Mouse (Mus musculus) frontal cortex, adult 2 months (tissue): ENCODE measurements around the gene Cntnap2. TPM values are rescaled to one million over a fixed set of nuclear protein-coding genes. Genes with fewer than 3 reads are reported as not detected.

Experiments
- DNase-seq, 2 experiments: peaks; one replicate each; pipeline ENCODE4 v3.0.0; 2022; ENCODE audit warnings: low spot score in 1 of 2; ENCODE audit errors: extremely low spot score in 1 of 2
- polyA plus RNA-seq: library from polyadenylated mRNA; depleted of rRNA; stranded (reverse); fragments of >200 nt; gene quantifications from 2 replicates; pipeline ENCODE4 v1.2.3, GENCODE M21; 2012

Gene Cntnap2
- polyA plus RNA-seq, 1 experiment, result 53.0 TPM

- DNase-seq, result peak in 1 of 2 experiments; percentile 35
Measured at GRCm38 (mm10) chr6:46918701-46919274, 1859.6 kb downstream of the Cntnap2 start.

DNA sequence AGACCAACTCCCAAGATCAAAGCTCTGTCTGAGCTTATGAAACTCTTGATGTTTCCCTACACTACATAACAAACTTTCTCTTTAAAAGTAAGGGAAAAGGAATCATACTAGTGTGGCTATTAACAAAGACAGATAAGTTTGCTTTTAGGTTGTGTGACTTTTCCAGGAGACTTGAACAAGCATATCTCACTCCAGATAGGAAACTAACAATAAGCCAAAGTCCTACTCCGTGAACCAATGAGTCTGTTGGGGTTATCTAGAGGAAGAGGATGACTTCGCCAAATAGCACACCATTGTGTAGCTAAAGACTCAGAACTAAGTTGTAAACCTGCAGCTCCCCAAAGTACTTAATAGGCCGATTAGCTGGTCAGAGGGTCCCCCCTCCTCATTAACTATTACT lies 1860.8 kb downstream of the Cntnap2 start:
- no peak for DNase-seq

- DNase-seq, result no peak
Measured at GRCm38 (mm10) chr6:46924709-46925108, 1865.6 kb downstream of the Cntnap2 start.

GRCm38 (mm10) chr6:46945703-46946102 lies 1886.5 kb downstream of the Cntnap2 start:
- no peak for DNase-seq

DNA sequence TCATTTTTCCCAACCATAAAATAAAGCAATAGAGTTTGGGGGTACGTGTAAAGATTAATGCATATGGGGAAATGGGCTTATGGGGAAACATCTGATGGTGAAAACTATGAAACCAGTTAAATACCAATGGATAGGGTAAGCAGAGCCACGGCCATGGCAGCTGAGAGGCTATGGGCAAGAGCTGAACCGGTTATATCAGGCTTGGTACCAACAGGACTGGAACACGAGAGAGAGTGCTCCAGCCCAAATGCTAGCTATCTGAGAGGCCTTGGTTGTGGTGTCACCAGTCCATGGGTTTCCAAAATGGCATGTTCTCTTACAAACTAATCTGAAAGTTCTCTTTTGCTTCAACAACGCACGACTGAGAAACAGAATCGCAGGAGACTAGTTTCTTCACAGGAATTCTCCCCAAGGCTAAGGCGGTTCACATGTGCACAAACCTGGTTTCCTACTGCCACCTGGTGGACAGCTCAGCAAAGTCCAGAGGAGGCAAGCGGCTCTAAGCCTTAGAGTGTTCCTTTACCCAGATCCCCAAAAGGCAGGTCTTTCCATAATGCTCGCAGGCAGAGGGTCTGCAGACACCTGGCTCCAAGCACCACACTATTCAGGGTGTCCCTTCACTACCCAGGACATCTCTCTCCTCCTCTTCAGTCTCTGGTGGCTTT lies 1902.0 kb downstream of the Cntnap2 start:
- peak; percentile 41 to 89 for DNase-seq

DNA sequence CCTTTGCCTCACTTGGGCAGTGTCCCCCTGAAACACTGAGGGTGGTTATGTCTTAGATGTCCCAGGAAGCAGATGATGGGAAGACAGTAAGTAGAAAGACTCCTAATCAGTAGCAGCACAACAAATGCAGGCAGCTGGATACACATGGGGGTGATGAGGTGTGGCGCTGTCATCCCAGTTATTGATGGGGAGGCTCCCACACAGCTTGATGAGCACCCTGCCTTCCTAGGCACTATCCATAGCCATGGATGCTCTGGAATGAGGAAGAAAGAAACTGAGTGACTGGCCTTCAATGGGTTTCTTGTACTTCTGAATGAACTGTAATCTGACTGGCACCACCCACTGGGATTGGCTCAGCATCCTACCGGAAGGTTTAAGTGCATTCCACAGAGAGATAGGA lies 1904.1 kb downstream of the Cntnap2 start:
- DNase-seq, result no peak

- no peak for DNase-seq
Measured at GRCm38 (mm10) chr6:46963693-46964092, 1904.5 kb downstream of the Cntnap2 start.

- DNase-seq, result peak in 1 of 2 experiments; percentile 11
Measured at GRCm38 (mm10) chr6:46972640-46973039, 1913.5 kb downstream of the Cntnap2 start.

DNA sequence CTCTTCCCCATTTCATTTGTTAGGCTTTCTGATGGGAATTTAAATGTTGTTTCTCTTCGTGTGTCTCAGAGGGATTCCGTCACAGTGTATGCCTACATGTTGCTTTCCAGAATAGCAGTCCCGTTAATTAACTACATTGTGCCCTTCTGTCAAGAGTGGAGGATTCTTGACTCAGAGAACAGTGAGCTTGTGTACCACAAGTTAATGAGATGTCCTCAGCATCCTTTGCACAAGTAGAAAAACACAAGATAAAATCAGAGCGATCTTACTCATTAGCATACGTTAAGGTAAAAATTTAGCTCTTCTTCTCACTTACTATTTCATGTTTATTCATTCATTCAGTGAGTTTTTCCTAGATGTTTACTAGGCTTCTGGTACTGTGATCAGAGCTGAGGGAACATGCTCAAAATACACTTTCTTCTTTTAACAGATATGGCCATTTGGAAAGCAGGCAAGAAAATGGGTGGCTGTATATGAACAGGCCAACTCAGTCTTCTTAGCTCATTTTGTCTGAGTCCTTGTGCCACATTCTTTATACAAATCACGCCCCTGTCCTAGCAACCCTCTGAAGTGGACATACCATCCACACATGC lies 1936.9 kb downstream of the Cntnap2 start:
- no peak for DNase-seq

DNA sequence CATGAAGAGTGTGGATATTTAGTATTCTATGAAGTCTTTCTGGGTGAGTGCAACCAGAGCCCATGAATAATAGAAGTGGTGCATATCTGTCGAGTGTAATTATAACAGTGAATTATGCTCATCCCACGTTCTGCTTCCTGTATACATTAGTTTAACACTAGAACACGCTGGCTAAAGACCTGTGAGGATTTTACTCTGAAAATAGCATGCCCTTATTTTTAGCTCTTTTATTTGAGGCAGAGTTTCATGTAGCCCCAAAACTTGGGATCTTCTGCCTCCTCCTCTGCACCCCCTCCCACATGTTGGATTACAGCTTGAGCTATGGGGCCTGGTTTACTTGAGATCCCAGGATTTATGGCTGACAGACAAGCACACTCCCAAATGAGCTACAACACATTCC lies 1945.3 kb downstream of the Cntnap2 start:
- DNase-seq, result peak; percentile 43 to 51

DNA sequence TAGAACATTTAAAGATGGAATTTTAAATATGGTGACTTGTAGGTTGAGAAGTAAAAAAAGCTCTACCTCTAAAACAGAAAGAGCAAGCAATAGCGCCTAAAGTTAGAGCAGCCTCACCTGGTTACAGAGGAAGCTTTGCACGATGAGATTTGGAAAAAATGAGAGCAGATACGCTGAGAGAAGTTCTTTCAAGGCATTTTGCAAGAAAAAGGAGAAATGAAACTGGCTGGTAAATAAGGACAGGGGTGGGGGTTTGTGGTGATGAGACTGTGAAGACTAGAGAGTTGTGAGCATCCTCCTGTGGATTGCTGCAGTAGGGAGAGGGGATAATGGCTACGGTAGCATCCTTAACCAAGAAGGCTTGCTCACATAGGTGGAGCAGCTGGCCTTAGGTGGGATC lies 1953.8 kb downstream of the Cntnap2 start:
- DNase-seq, result no peak

- DNase-seq, result peak; percentile 79 to 95
Measured at GRCm38 (mm10) chr6:47013535-47013934, 1954.4 kb downstream of the Cntnap2 start.

DNA sequence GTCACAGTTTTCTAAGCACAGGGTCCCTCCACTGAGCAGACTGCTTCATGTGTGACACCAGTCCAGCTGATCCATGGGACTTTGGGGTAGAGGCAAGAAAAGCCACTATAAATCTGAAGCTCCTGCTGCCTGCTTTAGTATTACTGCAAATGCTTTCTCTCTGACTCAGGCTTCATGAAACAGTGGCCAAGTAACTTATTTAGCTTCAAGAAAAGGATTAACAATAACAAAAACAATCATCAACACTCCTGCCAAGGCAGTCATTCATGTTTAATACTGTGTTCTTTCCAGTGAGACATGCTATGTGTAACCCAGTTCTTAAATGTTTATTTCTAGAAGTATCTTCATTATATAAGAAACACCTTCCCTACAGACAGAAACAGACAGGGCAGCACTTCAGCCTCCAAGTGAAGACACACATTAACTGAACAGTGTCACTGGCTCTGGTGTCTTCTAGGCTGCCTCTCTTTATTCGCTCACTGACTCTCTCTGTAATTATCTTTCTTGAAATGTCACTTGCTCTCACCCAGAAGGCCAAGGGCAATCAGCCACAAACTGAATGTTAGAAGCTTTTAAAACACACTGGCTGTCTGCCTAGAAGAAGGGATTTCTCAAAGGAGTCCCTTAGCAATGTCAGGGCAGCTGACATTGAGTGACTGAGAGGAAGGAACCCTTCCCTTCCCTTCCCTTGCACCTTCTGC lies 1955.9 kb downstream of the Cntnap2 start:
- DNase-seq, result no peak

GRCm38 (mm10) chr6:47026064-47026686 lies 1967.0 kb downstream of the Cntnap2 start:
- no peak for DNase-seq

DNA sequence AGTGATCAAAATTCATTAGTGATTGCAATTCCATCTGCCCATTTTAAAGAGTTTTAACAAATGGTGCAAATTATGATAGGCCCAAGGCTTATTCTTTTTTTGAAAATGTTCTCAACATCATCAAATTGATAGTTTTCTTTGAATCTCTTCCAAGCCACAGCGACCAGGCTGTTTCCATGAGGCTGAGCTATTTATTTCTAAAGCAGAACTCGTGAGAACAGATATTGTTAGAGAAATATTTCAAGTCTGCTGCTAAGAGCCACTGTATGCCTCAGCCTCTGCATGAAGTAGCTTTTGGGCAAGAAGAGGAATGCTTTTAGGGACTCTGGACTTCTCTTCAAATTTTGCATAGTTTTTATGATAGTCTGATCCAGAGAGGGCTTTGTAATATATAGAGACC lies 1972.2 kb downstream of the Cntnap2 start:
- DNase-seq, result peak in 1 of 2 experiments; percentile 44

DNA sequence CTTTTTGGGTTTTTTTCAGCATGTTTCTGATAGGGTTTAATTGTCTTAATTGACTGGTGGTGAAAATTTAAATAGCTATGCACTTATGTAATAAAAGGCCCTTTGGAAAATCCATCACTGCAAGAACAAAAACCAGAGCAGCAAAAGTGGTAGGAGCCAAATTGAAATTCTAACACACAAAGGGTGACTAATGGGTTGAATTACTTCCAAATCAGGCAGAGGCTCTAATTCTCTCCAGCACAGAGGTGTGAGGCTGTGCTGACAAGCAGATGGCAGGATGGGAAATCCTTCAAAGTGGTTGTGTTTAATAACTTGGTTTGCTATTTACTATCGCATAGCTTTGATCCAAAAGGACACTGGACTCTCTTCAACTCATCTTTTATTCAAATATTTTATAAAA lies 1983.4 kb downstream of the Cntnap2 start:
- DNase-seq, result peak; percentile 45 to 69

- DNase-seq, result peak in 1 of 2 experiments; percentile 23
Measured at GRCm38 (mm10) chr6:47043586-47043985, 1984.4 kb downstream of the Cntnap2 start.

- peak in 1 of 2 experiments; percentile 30 for DNase-seq
Measured at GRCm38 (mm10) chr6:47044385-47045200, 1985.4 kb downstream of the Cntnap2 start.

- no peak for DNase-seq
Measured at GRCm38 (mm10) chr6:47049051-47049450, 1989.9 kb downstream of the Cntnap2 start.
